Mouse (Mus musculus) ovary, postnatal 36 days (tissue): ENCODE measurements at regions not wholly inside any gene's neighbourhood (a gene's known extent, or its start where the extent isn't known, plus 50 kb on each side); places are given as distances from the start of the nearest gene placed in this dataset.

Source experiments
- DNase-seq: peaks from one replicate; pipeline ENCODE4 v3.0.0; 2022; ENCODE audit warnings: low spot score, mixed read lengths

- DNase-seq: no peak
These were observed 253.4 kb upstream of the Rag2 start for GRCm38 (mm10) chr2:101370991-101371736.

DNA sequence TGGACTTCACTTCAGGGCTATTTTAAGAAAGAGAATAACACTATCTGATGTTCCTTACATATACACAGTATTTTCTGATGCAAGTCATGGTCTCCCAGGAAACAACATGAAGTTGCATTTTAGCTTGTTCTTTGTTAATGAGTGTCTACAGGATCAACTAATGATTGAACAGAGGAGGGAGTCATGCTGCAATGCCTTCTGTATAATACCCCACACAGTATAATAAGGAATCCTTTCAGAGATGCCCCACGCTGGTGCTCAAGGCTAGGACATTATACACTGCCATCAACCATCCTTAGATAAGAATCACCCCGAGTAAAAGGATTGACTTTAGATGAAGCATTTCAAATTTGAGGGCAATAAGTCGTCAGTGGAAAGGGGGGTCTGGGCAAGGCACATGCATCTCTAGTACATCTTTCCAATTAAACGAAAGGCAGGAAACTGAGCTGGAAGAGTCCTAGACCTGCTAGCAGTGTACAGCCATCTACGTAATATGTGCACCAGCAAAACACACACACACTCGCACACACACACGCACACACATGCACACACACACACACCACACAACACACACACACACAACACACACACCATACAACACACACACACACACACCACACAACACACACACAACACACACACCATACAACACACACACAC lies 252.6 kb upstream of the Rag2 start:
- DNase-seq: no peak

DNA sequence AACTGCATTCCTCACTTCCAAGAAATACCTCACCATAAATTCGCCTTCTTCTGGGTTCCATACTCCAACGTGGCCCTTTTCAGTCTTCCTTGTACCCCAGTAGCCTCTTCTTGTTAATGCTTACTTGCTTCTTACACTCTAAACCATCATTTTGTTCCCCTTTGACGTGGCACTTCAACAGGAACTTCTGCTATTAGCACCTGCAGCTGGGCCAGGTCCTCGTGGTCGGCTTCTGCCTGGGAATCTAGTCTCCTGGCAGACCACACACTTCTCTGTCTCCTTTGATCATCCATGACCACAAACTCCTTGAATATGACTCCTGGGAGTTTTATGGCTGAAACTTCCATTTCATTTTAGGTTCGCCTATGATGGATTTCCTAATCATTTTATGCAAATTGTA lies 243.9 kb upstream of the Rag2 start:
- no peak for DNase-seq

GRCm38 (mm10) chr2:101415002-101415401 lies 209.5 kb upstream of the Rag2 start:
- no peak for DNase-seq

- no peak for DNase-seq
These were observed 207.8 kb upstream of the Rag2 start for GRCm38 (mm10) chr2:101416702-101417101.

DNA sequence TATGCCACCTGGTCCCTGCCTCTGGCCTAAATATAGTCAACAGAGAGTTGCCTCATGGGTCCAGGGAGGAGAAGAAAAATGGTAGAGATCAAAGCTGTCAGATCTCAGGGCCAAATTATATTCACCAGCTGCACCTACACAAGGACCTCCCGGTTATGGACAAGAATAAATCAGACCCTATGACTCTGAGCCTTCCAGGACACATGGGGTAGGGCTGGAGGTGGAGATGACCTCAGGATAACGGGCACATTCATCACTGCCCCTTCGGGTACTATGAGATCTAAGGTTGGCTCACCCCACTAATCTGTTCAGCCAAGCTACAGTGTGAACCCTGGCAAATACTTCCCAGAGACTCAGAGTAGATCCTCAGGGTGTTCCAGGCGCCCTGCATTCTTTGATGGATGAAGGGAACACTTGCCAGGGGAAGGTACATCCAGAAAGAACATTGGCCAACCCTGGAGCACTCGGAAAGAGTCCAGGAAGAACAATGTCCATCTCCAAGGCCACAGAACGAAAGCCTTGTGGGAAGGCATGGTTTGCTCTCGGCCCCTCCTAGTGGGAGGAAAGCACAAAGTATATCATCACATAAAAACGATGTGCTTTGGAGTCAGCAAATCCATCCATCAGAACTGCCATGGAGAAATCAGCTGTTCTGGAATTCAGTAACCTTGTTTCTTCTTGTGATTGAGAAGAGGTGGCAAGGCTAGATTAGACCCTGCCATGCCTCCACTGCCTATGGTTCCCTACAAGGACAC lies 191.2 kb upstream of the Rag2 start:
- no peak for DNase-seq

GRCm38 (mm10) chr2:101440231-101440630 lies 184.3 kb upstream of the Rag2 start:
- no peak for DNase-seq

DNA sequence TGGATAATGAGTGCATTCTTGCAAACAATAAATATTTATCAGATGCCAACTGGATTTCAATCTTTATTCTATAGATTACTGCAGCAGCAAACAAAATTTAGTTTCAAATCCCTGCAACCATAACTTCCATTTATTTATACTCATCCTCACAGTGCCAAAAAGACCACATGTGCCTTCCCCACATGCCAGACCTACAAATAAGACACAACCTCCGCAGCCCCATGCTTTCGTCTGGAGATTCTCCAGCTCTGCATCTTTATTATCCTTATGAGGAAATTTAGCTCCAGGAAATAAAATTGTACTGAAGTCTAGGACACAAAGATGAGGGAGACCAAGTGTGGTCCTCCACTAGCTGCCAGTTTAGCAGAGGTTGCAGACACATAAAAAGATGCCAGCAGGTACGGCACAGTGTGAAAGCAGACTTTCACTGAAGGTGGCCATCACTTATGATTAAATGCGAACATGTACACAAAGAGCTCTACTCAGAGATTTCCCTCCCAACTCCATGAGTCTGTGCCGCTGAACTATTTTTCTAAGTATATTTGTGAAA lies 183.4 kb upstream of the Rag2 start:
- no peak for DNase-seq

DNA sequence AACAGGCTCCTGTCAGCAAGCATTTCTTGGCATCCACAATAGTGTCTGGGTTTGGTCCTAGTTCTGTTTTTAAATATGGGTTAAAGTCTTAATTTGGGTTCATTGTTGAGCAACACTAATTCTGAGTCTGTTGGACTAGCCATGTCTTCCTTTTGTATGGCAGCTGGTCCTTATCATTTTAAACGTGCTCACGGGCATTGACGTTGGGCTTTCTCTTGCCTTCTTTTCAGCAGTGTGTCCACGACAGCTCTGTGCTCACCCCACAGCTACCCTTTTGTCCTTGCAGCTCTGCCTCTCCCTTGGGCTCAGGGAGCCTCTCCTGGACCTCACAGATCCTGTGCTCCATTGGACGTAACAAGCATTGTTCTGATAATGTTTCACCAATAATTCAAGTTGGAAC lies 168.9 kb upstream of the Rag2 start:
- no peak for DNase-seq

DNA sequence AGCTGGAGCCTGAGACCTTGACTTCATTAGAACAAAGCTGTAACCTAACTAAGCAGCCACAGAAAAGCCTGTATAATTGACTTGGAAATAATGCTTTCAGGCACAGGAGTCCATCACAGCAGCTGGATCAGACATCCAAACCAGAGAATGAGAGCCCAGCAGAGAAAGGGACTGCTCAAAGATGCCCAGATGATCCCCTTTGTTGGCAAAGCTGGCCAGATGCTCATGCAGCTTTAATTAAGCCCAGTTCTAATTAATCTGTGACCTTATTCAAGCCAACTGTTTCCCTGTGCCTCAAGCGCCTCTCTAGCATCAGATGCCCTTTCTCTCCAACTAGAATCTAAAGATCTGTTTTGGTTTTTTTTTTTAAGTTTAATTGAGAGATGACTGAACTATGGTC lies 165.6 kb upstream of the Rag2 start:
- DNase-seq: no peak

- DNase-seq: no peak
These were observed 162.1 kb upstream of the Rag2 start for GRCm38 (mm10) chr2:101462450-101462849.

DNA sequence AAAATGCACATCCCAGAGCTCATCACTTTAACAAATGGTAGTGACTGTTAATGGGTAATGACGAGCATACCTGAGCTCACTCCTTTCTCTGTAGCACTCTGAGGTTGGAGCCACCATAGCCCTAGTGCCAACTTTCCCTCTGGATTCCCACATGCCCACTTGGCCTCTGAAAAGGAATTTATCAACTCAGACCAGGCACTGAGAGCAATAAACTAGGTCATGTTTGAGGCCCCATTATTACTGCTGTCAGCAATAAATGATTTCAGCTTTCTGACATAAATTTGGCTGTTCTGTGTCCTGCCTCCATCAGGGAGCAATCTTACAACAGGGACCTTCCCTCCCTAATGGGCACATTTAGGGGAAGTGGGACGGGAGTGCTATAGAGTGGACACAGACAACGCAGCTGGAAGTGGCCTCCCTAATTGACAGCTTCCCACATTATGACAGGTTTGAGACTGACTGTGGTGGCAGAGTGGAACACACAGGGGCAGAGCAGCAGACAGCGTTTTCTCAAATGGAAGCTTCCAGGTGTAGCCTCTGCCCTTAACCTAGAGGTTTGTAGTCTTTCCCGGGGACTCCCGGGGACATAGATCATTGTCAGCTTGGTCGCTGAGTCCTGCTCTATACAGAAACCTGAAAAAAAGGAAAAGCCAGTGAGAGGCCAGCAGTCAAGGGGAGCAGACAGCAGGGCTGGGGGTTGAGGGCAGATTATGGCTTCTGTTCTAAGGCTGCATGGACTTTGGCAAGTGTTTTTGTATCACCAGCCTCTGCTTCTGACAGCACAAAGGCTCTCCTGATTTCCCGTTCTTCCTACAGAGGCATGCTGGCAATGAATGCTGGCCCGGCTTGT lies 160.0 kb upstream of the Rag2 start:
- no peak for DNase-seq

- no peak for DNase-seq
These were observed 153.9 kb upstream of the Rag2 start for GRCm38 (mm10) chr2:101470569-101471100.

- DNase-seq: peak; percentile 77
These were observed 151.9 kb upstream of the Rag2 start for GRCm38 (mm10) chr2:101472449-101473115.

DNA sequence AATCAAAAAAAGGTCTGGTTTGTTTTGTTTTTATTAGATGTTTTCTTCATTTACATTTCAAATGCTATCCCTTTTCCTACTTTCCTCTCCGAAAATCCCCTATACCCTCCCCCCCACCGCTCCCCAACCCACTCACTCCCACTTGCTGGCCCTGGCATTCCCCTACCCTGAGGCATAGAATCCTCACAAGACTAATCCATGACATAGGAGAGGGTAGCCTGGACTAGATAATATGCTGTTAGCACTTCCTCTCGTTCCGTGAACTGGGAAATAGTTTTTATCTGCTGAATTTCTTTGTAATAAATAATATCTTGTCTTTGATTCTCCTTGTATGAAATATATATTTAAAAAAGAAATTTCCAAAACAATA lies 151.4 kb upstream of the Rag2 start:
- DNase-seq: no peak

DNA sequence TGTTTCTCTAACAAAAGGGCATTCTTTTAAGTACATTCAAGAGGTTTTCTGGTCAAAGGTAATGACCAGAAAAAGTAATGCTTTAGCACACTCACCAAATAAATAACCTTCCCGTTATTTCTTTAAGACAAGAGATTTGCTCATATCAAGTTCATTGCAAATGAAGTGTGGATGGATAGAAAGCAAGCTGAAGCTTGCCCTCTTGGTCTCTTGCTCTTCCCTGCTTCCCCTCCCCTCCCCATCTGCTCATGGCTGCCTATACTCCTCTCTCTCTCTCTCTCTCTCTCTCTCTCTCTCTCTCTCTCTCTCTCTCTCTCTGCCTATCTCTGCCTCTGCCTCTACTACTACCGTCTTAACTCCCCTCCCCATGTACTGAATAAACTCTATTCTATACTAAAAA lies 147.7 kb upstream of the Rag2 start:
- no peak for DNase-seq

DNA sequence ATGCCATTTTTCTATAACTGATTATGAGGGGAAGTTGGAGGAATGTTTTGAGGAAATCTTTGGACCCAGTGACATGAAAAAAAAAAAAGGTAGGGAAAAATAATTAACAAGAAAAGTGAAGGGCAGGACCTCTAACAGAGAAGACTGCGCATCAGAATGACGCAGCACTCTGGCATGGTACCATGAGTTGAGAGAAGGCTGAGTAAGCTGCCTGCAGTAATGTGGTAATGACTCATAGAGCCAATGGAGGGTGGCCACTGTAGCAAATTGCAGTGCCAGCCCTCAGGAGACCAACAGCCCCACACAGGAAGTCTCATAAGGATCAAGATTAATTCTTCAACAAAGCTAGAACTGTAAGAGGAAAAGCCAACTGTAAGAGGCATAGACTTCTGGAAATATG lies 134.3 kb upstream of the Rag2 start:
- no peak for DNase-seq

- DNase-seq: no peak
These were observed 132.8 kb upstream of the Rag2 start for GRCm38 (mm10) chr2:101491762-101492161.

DNA sequence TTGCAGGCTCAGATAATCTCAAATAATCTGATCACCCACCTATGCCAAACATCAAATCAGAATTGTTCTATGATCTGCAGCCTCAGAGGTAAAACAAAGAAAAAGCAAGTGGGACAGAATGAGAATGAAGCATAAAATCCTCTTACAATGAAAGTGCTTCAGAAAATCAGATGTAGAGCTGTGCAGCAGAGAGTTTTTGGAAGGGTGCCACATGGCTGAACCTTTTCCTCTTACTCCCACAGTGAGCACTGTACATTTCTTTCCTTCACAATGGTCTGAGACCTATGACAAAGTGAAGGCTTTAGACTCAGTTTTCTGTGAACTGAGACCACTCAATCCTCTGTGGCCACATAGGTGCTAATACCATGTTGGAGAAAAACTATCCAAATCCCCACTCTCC lies 116.4 kb upstream of the Rag2 start:
- DNase-seq: no peak
